Mouse (Mus musculus): ENCODE results near the gene Cep57l1. TPM values are rescaled to one million over a fixed set of nuclear protein-coding genes. Genes with fewer than 3 reads are reported as not detected.
"Not testable (repeated sequence)": the region's sequence is repeated elsewhere in the genome, so short reads cannot be mapped to it uniquely, and the experiment has no call there.

Cep57l1 gene
- total RNA-seq (2021), result 1 to 10 TPM; 2.7 TPM
- long read RNA-seq, experiment 1, partial matches to known transcripts, result 1 of 4 reads
- long read RNA-seq, experiment 1, other reads (novel, unspliced or antisense), result 2 of 4 reads
- long read RNA-seq, experiment 2, partial matches to known transcripts, result 0 of 1 reads
- long read RNA-seq, experiment 2, other reads (novel, unspliced or antisense), result 0 of 1 reads

- intact Hi-C loops (cut with DNase I; ENCODE audit: low total_unique reads), result no loop called here
- DNase-seq, result peak; percentile 95
These were observed at the start of gene Cep57l1, which contains the start of gene Sesn1 for GRCm38 (mm10) chr10:41809771-41810563. Gene Cep57l1 (minus strand): TSS chr10:41809871. Gene Sesn1 (plus strand): TSS chr10:41809935.

- intact Hi-C loops (cut with DNase I; ENCODE audit: low total_unique reads), result no loop called here
- no peak for DNase-seq
These were observed 39.0 kb upstream of the Cep57l1 start for GRCm38 (mm10) chr10:41848721-41849120.

GRCm38 (mm10) chr10:41847737-41848136, 38.1 kb upstream of the Cep57l1 start:
- DNase-seq, result no peak
- intact Hi-C loops (cut with DNase I; ENCODE audit: low total_unique reads), result no loop called here

- intact Hi-C loops (cut with DNase I; ENCODE audit: low total_unique reads), result no loop called here
- DNase-seq, result no peak
These were observed 29.2 kb upstream of the Cep57l1 start for GRCm38 (mm10) chr10:41838911-41839310.

- intact Hi-C loops (cut with DNase I; ENCODE audit: low total_unique reads), result loop anchor here (5.0 kb wide), 1 partner anchor 48 kb away; no protein-coding TSS in a partner anchor
- DNase-seq, result no peak
These were observed 24.5 kb upstream of the Cep57l1 start for GRCm38 (mm10) chr10:41834131-41834530.

GRCm38 (mm10) chr10:41832191-41832590, 22.5 kb upstream of the Cep57l1 start:
- intact Hi-C loops (cut with DNase I; ENCODE audit: low total_unique reads), result loop anchor here (5.0 kb wide), 1 partner anchor 50 kb away; no protein-coding TSS in a partner anchor
- peak; percentile 60 for DNase-seq

GRCm38 (mm10) chr10:41830851-41831522, 21.3 kb upstream of the Cep57l1 start:
- intact Hi-C loops (cut with DNase I; ENCODE audit: low total_unique reads), result loop anchor here (5.0 kb wide), 1 partner anchor 51 kb away; no protein-coding TSS in a partner anchor
- DNase-seq, result peak; percentile 43

GRCm38 (mm10) chr10:41830445-41830844, 20.8 kb upstream of the Cep57l1 start:
- no peak for DNase-seq
- intact Hi-C loops (cut with DNase I; ENCODE audit: low total_unique reads), result loop anchor here (5.0 kb wide), 1 partner anchor 52 kb away; no protein-coding TSS in a partner anchor

- intact Hi-C loops (cut with DNase I; ENCODE audit: low total_unique reads), result loop anchor here (5.0 kb wide), 3 partner anchors 52 to 462 kb away; no protein-coding TSS in a partner anchor
- no peak for DNase-seq
These were observed 20.3 kb upstream of the Cep57l1 start for GRCm38 (mm10) chr10:41829980-41830379.

- intact Hi-C loops (cut with DNase I; ENCODE audit: low total_unique reads), result loop anchor here (5.0 kb wide), 2 partner anchors 133 to 463 kb away; no protein-coding TSS in a partner anchor
- DNase-seq, result no peak
These were observed 19.5 kb upstream of the Cep57l1 start for GRCm38 (mm10) chr10:41829191-41829590.

GRCm38 (mm10) chr10:41827784-41828183, 18.1 kb upstream of the Cep57l1 start:
- intact Hi-C loops (cut with DNase I; ENCODE audit: low total_unique reads), result loop anchor here (5.0 kb wide), 2 partner anchors 135 to 465 kb away; no protein-coding TSS in a partner anchor
- DNase-seq, result no peak

- intact Hi-C loops (cut with DNase I; ENCODE audit: low total_unique reads), result loop anchor here (5.0 kb wide), 2 partner anchors 136 to 466 kb away; no protein-coding TSS in a partner anchor
- no peak for DNase-seq
These were observed 16.9 kb upstream of the Cep57l1 start for GRCm38 (mm10) chr10:41826526-41827116.

- no peak for DNase-seq
- intact Hi-C loops (cut with DNase I; ENCODE audit: low total_unique reads), result loop anchor here (5.0 kb wide), 2 partner anchors 136 to 466 kb away; no protein-coding TSS in a partner anchor
These were observed 16.3 kb upstream of the Cep57l1 start for GRCm38 (mm10) chr10:41825996-41826395.

GRCm38 (mm10) chr10:41825041-41825440, 15.4 kb upstream of the Cep57l1 start:
- DNase-seq, result peak; percentile 21
- intact Hi-C loops (cut with DNase I; ENCODE audit: low total_unique reads), result loop anchor here (5.0 kb wide), 2 partner anchors 137 to 467 kb away; no protein-coding TSS in a partner anchor

- intact Hi-C loops (cut with DNase I; ENCODE audit: low total_unique reads), result no loop called here
- no peak for DNase-seq
These were observed 14.2 kb upstream of the Cep57l1 start for GRCm38 (mm10) chr10:41823916-41824315.

- DNase-seq; intact Hi-C loops (cut with DNase I; ENCODE audit: low total_unique reads): not testable (repeated sequence)
These were observed 13.6 kb upstream of the Cep57l1 start for GRCm38 (mm10) chr10:41823282-41823675.

GRCm38 (mm10) chr10:41822573-41823281, 13.1 kb upstream of the Cep57l1 start:
- intact Hi-C loops (cut with DNase I; ENCODE audit: low total_unique reads), result no loop called here
- DNase-seq, result no peak

- no peak for DNase-seq
- intact Hi-C loops (cut with DNase I; ENCODE audit: low total_unique reads), result no loop called here
These were observed 11.5 kb upstream of the Cep57l1 start for GRCm38 (mm10) chr10:41821171-41821570.

- intact Hi-C loops (cut with DNase I; ENCODE audit: low total_unique reads), result no loop called here
- no peak for DNase-seq
These were observed 10.7 kb upstream of the Cep57l1 start for GRCm38 (mm10) chr10:41820401-41820800.
